Mouse (Mus musculus) myocyte (in vitro differentiated cells): ENCODE data around the gene Pclo.

Source experiments
- MAX ChIP-seq: IDR thresholded peaks from one replicate; pipeline ENCODE4 v1.6.1; 2011; ENCODE audit warnings: low read depth, mild to moderate bottlenecking, control low read depth
- MYOD1 ChIP-seq, 3 experiments: IDR thresholded peaks; one replicate each; pipeline ENCODE4 v1.6.1; 2011; ENCODE audit warnings: control low read depth in 2 of 3, low read depth in 2 of 3, mild to moderate bottlenecking in 2 of 3, moderate library complexity in 1 of 3; ENCODE audit not compliant: insufficient read length in 2 of 3, control insufficient read depth in 1 of 3
- POLR2A ChIP-seq: IDR thresholded peaks from one replicate; pipeline ENCODE4 v1.6.1; 2011; ENCODE audit warnings: low read depth, mild to moderate bottlenecking, control low read depth, moderate library complexity; ENCODE audit not compliant: insufficient read length
- POLR2AphosphoS2 ChIP-seq: IDR thresholded peaks from one replicate; pipeline ENCODE4 v1.6.1; 2011; ENCODE audit warnings: low read depth, control low read depth; ENCODE audit not compliant: insufficient read length
- TCF12 ChIP-seq: IDR thresholded peaks from one replicate; pipeline ENCODE4 v1.6.1; 2011; ENCODE audit warnings: mild to moderate bottlenecking, control low read depth; ENCODE audit not compliant: poor library complexity, insufficient read depth, severe bottlenecking
- USF1 ChIP-seq: IDR thresholded peaks from one replicate; pipeline ENCODE4 v1.6.1; 2011; ENCODE audit warnings: low read depth, mild to moderate bottlenecking, control low read depth, moderate library complexity

- TF ChIP-seq MYOD1 (IDR thresholded peaks at IDR 0.05; ENCODE audit: control insufficient read depth in 1 of 3, insufficient read length in 2 of 3, low read depth in 2 of 3) (no peak), TCF12 (no peak), POLR2A (no peak), MAX (no peak), USF1 (no peak), POLR2AphosphoS2 (no peak)
Observed at GRCm38 (mm10) chr5:14892242-14892641, 377.5 kb downstream of the Pclo start.
